Mouse (Mus musculus) megakaryocyte, embryonic 14.5 days (primary cell): ENCODE results near the gene Map4k2.

Experiments
- FLI1 ChIP-seq: IDR thresholded peaks from 2 replicates; pipeline ENCODE4 v1.6.1; 2012; ENCODE audit warnings: low read length, inconsistent platforms, mixed read lengths
- GATA1 ChIP-seq: IDR thresholded peaks from 3 replicates; pipeline ENCODE4 v1.6.1; 2012; ENCODE audit warnings: mixed read lengths, low read length, inconsistent platforms, borderline replicate concordance

- no peak for TF ChIP-seq GATA1
- TF ChIP-seq FLI1, result no peak
These were observed 29.2 kb downstream of the Map4k2 start for GRCm38 (mm10) chr19:6370175-6370574.
